Mouse (Mus musculus): ENCODE measurements at regions not wholly inside any gene's neighbourhood (a gene's known extent, or its start where the extent isn't known, plus 50 kb on each side); places are given as distances from the start of the nearest gene placed in this dataset.

GRCm38 (mm10) chr2:117399487-117399886 lies 56.7 kb upstream of the Rasgrp1 start:
- no peak for DNase-seq
- intact Hi-C loops (cut with DNase I): no loop called here

- no peak for DNase-seq
- intact Hi-C loops (cut with DNase I): no loop called here
Measured at GRCm38 (mm10) chr2:117403425-117404175, 60.8 kb upstream of the Rasgrp1 start.

- no peak for DNase-seq
- intact Hi-C loops (cut with DNase I): no loop called here
Measured at GRCm38 (mm10) chr2:117405453-117405852, 62.7 kb upstream of the Rasgrp1 start.

- intact Hi-C loops (cut with DNase I): no loop called here
- DNase-seq: no peak
Measured at GRCm38 (mm10) chr2:117408241-117408640, 65.4 kb upstream of the Rasgrp1 start.

GRCm38 (mm10) chr2:117412045-117412606 lies 69.3 kb upstream of the Rasgrp1 start:
- intact Hi-C loops (cut with DNase I): loop anchor here (10.0 kb wide), 1 partner anchor 67 kb away; the partner anchor contains the start of gene Rasgrp1
- DNase-seq: peak; percentile 20

- no peak for DNase-seq
- intact Hi-C loops (cut with DNase I): loop anchor here (10.0 kb wide), 1 partner anchor 73 kb away; the partner anchor contains the start of gene Rasgrp1
Measured at GRCm38 (mm10) chr2:117417229-117417970, 74.6 kb upstream of the Rasgrp1 start.

GRCm38 (mm10) chr2:117418121-117418615 lies 75.4 kb upstream of the Rasgrp1 start:
- intact Hi-C loops (cut with DNase I): loop anchor here (10.0 kb wide), 1 partner anchor 73 kb away; the partner anchor contains the start of gene Rasgrp1

GRCm38 (mm10) chr2:117418711-117419110 lies 75.9 kb upstream of the Rasgrp1 start:
- intact Hi-C loops (cut with DNase I): loop anchor here (10.0 kb wide), 1 partner anchor 74 kb away; the partner anchor contains the start of gene Rasgrp1
- no peak for DNase-seq

More at GRCm38 (mm10) chr2:117418121-117418615, 75.4 kb upstream of the Rasgrp1 start:
- no peak for DNase-seq

- no peak for DNase-seq
- intact Hi-C loops (cut with DNase I): no loop called here
Measured at GRCm38 (mm10) chr2:117421376-117421775, 78.6 kb upstream of the Rasgrp1 start.

GRCm38 (mm10) chr2:117422756-117423155 lies 80.0 kb upstream of the Rasgrp1 start:
- intact Hi-C loops (cut with DNase I): no loop called here
- no peak for DNase-seq

DNA sequence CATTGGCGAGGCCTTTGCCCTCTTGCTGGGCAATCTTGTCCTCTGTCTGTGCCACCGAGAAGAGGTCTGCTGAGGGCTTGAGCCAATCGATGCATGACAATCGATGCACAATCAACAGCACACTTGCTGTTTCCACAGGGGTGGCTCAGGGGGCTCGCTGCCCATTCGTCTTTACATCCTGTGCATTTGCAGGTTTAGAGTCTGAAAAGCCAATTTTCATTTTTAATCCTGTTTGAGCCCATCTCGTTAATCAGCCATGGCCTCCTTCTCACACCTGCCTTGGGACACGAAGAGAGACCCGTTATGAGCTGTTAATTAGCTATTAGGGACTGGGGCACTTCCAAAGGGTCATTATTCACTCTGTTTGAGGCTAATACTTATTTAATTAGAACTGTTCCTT lies 86.4 kb upstream of the Rasgrp1 start:
- no peak for DNase-seq
- intact Hi-C loops (cut with DNase I): no loop called here

- DNase-seq: no peak
- intact Hi-C loops (cut with DNase I): loop anchor here (10.0 kb wide), 2 partner anchors 97 to 537 kb away; no protein-coding TSS in a partner anchor
Measured at GRCm38 (mm10) chr2:117432010-117432409, 89.2 kb upstream of the Rasgrp1 start.

- DNase-seq: no peak
- intact Hi-C loops (cut with DNase I): loop anchor here (10.0 kb wide), 2 partner anchors 98 to 538 kb away; no protein-coding TSS in a partner anchor
Measured at GRCm38 (mm10) chr2:117432923-117433322, 90.1 kb upstream of the Rasgrp1 start.

GRCm38 (mm10) chr2:117433482-117433881 lies 90.7 kb upstream of the Rasgrp1 start:
- intact Hi-C loops (cut with DNase I): loop anchor here (10.0 kb wide), 2 partner anchors 99 to 539 kb away; no protein-coding TSS in a partner anchor
- DNase-seq: no peak

GRCm38 (mm10) chr2:117438079-117438478 lies 95.3 kb upstream of the Rasgrp1 start:
- DNase-seq: no peak
- intact Hi-C loops (cut with DNase I): loop anchor here (2.0 to 10.0 kb wide), 3 partner anchors 103 to 543 kb away; no protein-coding TSS in a partner anchor

- peak; percentile 68 for DNase-seq
- intact Hi-C loops (cut with DNase I): loop anchor here (2.0 to 10.0 kb wide), 3 partner anchors 104 to 544 kb away; no protein-coding TSS in a partner anchor
Measured at GRCm38 (mm10) chr2:117438586-117439371, 96.0 kb upstream of the Rasgrp1 start.

DNA sequence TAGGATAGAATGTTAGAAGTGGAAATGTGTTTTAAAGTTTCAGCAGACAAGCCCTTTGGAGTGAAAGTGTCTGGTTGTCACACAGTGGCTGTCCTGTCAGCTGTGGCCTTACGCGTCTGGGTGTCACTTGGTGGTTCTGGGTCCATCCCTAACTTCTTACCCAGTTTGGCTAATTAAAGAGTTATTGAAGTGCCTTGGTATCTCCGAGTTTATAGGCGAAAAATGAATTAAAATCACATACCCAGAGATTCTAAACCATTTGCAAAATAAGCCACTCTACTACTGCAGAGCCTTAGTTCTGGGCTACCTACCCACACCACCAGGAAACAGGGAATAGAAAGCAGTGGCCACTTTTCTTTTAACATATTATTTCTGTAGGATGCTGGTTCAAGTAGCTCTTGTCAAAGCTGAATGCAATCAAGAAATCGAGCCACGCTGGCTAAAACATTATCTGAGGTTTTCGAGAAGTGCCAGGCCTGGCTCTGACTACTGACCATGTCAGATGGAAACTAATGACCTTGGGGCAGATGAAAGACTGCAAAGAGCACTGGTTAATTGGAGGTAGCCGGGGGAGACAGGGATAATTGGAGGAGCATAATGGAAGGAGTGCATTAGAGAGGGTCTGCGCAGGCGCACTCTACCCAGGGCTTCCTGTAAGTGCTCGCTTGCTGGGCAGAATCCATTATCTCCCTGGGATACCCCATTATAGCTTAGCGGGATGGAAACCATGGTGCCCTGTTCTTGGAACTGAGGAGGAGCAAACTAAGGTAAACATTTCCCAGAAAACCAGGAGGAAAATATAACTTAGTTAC lies 96.8 kb upstream of the Rasgrp1 start:
- intact Hi-C loops (cut with DNase I): loop anchor here (2.0 to 10.0 kb wide), 3 partner anchors 105 to 545 kb away; no protein-coding TSS in a partner anchor
- DNase-seq: peak; percentile 25

DNA sequence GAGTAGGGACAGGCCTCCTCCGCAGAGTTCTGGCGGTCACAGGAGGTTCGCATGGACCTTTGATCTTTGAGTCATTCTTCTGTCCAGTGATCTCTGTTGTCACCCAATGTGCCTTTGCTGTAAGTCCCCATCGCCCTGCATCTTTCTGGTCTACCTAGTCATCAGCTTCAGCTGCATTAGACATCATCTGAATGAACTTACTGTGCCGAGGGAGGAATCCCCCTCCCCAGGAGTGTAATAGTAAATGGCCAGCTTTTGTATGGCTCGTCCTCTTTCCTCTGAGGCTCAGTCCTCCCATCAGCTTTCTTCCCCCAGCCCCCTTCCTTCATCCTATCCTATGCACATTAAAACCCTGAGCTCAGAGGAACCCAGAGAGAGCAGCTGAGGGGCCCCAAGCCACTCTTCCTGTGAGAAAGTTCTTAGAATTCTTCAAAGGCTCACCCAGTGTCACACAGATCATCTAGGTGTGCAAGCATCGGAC lies 98.0 kb upstream of the Rasgrp1 start:
- intact Hi-C loops (cut with DNase I): no loop called here
- no peak for DNase-seq

DNA sequence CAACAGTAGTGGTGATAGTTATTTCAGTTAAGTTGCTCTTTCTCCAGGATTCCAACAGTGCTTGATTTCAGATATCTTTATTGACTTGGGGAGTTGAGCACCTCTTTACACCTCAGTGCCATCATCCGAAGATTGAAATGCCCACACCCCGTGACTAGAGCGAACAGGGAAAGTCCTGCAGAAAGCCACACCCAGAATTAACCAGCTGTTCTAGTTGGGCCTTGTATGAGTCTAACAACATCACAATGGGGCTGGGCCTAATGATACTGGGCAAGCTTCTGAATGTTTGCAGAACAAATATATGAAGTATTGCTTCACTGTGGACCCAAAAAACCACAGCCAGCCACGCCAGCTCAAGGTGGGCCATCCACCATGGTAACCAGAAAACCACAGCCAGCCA lies 100.1 kb upstream of the Rasgrp1 start:
- intact Hi-C loops (cut with DNase I): no loop called here
- no peak for DNase-seq
